Mouse (Mus musculus) cerebellum, postnatal 25 days (tissue): ENCODE results near the gene Zfp654.
A peak's percentile ranks its signal among the peaks of the same experiment; 100 is the strongest.

Experiments
- DNase-seq, 2 experiments: peaks; one replicate each; pipeline ENCODE4 v3.0.0; 2021; ENCODE audit warnings: mixed read lengths in 2 of 2

The Zfp654 gene

DNA sequence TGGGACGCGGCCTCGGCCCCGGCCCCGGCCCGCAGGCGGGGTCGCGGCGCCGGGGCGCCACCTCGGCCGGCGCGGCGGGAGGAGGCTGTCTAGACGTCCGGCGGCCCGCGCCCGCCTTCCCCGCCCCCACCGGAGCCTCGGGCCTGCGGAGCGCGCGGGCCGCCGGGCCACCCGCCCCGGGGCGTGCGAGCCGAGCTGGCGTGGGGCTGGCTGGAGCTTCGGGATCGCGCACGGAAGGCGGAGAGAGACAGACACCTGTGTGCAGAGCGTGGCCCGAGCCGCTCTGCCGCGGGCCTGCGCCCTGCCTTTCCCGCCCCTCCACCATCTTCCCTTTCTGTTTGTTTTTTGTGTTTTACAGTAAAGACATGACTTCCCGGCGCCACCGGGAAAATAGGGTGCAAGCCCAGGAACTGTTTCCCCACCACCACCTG is 1.0 kb upstream of the Zfp654 start:
- DNase-seq, result peak; percentile 73 to 82

DNA sequence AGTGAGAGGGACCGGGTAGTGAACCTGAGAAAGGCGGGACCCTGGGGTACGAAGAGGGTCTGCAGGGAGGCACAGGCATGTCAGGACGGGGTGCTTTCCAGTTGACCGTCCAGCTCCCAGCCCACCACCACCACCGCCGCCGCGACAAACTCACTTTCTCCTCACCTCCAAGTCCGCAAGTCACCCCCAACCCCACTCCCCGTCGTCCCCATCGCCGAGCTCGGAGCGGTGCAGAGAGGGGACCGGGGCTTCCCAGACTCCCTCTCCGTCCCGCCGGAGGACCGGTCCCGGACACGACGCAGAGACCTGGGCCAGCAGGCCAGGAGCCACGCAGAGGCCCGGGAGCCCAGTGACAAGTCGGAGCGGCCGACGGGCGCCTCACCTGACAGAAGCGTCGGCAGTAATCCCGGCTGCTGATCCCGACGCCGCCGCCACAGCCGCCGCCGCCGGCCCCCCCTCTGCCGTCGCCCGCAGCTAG is 328 bp downstream of the Zfp654 start:
- DNase-seq, result no peak

DNA sequence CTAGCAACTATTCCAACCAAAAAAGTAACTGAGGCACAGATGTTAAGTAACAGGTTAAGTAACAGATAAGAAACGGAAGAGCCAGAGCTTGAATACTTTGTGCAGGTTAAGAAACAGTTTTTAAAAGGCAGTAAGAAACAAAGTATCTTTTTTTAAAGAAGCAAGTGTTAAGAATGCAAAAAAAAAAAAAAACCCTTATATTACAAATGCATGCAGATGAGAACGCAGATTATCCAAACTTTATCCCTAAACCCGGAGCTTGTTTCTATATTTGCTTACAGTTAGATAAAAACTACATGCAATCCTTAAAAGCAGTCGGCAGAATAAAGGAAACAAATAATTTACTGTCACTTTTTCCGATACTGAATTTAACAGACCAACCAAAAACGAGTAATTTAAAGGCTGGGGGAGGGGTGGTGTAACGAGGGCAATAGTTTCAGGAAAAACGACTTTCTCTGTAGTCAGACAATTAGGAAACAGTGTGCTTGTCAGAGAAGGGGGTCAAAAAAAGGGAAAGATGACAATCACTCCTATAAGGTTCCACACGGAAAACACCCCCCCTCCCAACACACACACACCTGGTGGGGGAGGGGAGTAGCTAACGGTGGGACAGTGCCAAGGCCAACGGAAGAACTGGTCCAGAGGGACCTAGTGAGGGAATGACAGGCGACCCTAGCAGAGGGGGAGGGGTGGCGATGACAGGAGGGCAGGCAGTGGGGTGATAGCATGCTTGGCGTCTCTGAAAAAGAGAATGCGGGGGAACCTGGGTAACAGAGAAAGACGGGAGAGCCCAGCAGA is 966 bp downstream of the Zfp654 start:
- peak in 1 of 2 experiments; percentile 71 for DNase-seq

DNA sequence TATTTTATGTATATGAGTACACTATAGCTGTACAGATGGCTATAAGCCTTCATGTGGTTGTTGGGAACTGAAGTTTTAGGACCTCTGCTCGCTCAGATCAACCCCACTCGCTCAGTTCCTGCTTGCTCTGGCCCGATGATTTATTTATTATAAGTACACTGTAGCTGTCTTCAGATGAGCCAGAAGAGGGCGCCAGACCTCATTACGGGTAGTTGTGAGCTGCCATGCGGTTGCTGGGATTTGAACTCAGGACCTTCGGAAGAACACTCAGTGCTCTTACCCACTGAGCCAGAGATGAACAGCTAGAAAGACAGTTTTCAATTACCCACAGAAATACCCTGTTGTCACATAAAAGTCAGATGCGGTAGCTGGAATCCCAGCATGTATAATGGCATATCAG is 5.5 kb downstream of the Zfp654 start:
- peak in 1 of 2 experiments; percentile 11 for DNase-seq

DNA sequence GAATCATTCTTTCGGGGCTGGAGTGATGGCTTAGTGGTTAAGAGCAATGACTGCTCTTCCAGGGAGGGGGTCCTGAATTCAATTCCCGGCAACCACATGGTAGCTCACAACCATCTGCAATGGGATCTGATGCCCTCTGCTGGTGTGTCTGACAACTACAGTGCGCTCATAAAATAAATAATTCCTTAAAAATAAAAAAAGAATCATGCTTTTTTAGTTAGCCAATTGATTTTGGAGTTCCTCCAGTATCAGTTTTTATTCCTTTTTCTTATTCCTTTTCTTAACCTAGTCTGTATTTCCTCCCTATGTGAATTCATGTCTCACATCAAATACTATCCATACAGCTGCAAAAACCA is 9.1 kb downstream of the Zfp654 start:
- no peak for DNase-seq

DNA sequence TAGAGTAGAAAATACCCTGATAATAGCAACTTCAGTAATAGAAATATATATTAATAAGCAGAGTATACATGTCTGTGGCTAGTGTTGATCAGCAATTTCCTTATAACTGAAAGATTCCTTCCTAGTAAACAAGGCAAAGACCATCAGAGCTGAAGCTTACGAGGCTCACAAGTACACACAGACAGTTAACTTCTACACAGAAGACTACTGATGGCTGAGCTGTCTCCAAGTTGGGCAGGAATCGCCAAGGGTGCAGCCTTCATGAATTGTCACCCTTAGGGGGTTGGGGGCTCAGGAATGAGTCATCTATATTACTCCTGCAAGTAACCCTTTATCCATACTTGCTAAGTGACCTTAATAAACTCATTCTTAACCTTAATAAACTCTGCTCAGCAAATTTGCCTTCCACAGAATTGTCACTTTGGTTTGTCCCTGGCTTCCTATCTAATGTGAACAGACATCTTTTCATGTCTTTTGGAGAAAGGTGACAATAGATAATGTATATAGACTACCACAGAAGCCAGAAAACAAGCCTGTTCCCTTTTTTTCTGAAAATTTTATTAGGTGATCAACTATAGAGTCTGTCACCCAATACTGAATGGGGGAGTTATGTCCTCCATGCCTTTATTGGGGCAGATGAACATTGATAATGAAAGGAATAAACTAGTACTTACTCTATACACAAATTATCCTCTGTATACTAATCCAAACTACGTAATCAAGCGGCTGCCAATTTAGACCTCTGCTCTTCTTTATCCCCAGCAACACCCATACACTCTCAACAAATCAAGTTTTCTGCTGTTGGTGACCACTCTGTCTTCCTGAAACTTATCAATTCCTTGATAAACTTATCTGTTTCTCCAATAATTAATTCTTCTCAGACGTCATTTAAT is 9.7 kb downstream of the Zfp654 start:
- DNase-seq, result no peak

DNA sequence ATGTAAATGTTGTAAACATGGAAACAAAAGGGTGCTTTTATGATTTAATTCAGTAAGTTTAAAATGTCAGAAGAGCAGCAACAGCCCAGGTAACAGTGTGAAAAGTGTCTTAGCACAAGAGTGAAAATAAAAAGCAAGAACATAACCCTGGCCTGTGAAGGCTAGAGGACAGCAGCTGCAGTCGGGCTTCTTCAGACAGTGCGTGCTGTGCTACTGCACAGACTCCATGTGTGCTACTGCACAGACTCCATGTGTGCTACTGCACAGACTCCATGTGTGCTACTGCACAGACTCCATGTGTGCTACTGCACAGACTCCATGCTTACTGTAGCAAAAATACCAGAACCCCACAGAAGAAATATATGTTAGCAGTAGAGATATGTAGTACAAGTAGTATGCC is 14.7 kb downstream of the Zfp654 start:
- peak in 1 of 2 experiments; percentile 10 for DNase-seq

DNA sequence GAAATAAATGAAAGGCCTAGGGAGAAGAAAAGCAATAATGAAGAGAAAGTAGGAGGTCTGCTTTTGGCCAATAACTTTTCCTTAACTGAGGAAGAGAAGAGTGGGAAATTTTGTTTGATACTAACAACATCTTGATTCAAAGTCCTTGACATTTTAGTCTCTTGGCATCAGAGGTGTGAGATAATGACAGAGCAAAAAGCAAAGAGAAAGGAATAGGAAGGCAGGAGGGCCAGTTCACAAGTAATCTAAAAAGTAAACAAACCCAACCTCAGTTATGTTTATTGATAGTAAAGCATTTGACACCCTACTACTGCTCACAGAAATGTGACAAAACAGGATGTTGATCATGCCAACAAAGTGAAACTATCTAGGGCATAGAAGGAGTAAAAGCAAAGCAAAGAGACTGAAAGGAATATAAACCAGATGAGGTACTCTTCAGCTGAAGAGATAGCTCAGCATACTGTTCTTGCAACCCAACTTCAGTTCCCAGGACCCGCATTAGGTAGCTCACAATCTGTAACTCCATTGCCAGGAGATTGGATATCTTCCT is 15.4 kb downstream of the Zfp654 start:
- DNase-seq, result no peak

DNA sequence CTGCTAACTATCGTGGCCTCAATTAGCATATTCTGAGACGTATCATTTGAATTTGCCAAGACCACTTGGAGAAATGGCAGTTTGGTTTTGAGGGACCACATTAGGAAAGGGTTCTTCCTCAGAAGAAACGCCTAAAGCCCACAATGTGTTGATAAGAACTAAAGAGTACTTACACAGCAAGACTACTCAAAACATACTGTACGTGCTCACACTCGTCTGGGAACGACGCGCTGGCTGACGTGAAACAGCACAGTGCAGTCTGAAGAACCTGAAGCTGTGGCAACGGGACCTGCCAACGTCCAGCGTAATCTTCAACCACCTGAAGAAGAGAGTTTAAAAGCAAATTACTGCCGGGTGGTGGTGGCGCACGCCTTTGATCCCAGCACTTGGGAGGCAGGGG is 21.2 kb downstream of the Zfp654 start:
- no peak for DNase-seq

DNA sequence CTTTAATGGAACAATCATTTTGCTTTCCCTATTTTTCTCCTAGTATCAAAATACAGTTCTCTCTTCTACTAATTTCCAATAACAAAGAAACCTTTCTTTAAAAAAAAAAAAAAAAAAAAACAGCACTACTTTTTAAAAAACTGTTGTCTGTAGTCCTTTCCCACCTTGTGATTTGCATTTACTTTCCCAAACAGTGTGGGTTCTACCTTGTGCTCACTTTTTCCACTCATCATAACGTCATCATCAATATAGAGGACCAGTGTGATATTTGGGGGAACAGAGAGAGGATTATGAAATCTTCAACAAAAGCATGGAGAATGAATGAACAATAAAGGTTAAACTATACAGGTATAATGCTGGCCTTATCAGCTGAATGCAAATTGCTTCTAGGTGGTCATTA is 27.0 kb downstream of the Zfp654 start:
- DNase-seq, result no peak

DNA sequence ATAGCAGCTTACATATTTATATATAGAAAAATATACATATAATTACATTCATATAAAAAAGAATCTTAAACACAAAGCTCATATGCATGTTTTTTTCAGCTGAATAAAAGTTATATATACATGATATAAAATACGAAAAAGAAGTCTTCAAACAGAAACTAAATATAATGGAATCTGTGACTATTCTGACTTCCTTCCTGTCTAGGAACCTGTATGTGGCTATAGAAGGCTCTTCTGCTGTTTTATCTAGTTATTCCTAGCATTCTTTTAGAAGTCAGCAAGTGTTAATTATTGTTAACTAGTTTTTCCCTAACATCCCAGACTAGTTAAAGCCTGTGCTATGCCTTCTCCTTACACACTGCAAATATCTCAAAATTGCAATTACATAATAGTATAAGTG is 27.6 kb downstream of the Zfp654 start:
- no peak for DNase-seq

DNA sequence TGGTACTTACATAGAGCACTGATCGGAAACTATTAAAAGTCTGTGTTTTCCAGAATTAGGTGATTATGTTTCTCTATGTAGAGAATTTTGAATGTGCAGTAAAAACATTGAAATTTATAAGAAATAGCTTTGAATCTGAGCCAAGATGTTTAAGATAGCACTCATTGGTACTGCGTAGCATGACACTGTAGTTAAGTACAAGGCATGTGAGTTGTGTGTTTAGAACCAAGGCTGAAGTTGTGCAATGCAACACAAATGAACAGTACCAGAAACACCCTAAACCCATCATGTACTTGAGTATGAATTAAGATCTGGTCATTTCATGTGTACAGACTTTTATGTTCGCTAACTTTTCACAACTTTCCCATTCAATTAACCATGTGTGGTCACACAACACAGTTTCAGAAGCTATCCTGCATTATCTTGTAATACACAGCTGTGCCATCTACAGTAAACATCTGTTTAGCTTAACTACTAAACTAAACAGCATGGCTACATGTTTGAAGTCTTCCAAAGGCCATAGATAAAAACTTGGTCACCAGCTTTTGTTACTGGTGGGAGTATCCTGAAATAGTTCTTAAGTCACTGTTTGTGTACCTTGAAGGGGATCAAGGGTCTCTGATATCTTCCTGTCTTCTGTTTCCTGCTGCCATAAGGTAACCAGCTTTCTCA is 34.2 kb downstream of the Zfp654 start:
- DNase-seq, result no peak

DNA sequence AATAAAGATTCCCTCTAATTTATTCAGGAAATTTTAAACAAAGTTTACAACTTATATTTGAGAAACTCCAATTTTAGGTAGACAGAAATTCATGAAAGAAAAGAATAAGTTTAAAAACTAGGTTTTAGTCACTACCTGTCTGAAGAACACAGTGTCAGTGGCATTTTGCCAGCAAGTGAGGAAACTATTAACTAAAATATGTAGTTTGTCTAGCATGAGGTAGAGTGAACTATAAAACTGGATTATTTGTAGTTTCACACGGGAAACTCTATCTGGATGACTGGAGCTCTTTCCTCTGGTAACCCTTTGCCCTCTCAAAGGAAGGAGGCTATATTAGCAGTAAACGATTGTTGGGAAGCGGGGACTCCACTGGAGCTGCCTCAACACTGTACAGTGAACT is 48.4 kb downstream of the Zfp654 start:
- DNase-seq, result no peak

DNA sequence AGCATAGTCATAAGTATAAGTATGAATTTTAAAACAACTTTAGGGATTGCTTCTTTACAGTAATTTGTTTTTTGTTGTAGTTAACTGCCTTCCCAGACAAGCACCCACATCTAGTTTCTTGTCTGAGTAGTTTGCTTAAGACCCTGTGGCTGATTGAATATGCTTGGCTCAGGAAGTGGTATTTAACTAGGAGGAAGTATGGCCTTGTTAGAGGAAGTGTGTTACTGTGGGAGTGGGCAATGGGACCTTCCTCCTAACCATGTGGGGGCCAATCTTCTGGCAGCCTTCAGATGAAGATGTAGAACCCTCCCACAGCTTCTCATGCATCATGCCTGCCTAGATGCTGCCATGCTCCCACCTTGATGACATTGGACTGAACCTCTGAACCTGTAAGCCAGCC is 49.8 kb downstream of the Zfp654 start:
- DNase-seq, result no peak

DNA sequence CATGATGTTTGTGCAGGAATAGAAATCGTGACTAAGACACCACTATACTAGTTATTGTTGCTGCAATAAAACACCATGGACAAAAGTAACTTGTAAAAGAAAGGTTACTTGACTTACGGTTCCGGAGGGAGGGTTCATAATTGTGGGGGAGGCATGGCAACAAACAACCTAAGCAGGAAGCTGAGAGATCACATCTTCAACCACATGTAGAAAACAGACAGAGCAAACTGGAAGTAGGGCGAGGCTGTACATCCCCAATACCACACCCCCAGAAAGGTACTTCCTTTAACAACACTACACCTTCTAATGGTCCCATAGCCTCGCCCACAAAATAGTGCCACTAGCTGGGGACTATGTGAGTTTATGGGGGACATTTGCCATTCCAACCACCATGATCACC is 51.1 kb downstream of the Zfp654 start:
- DNase-seq, result no peak

DNA sequence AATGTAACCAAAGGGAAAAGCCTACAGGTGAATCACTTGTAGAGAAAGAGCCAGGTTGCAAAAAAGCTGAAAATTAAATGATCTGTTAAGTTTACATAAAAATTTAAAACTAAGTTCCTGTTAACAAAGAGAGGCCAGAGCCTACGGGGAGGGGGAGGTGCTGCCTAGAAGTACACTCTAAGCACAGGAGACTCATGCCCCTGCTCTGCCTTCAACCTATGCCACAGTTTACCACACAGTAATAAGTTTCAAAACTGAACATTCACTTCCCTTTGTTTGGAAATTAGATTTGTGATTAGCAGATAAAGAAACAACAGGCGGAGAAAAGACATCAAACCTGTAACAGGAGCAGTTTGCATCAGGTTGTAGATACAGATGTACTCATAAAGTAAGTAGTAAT is 56.6 kb downstream of the Zfp654 start:
- DNase-seq, result no peak

DNA sequence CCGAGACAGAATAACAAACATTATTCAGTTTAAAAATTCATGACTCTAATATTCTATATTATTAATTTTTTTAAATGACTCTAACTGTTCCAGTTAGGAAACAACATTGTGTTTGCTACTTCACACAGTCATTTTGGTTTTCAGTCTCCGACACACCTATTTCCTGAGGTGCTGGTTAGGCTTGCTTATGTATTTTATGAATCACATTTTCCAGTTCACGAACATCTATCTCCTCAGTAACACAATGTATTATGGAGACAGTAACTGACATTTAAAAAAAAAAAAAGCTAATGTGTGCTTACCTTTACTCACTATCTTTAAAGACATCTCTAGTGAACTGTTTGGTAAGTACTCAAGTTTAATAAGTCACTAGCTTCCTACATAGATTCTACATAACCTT is 61.7 kb downstream of the Zfp654 start:
- no peak for DNase-seq

DNA sequence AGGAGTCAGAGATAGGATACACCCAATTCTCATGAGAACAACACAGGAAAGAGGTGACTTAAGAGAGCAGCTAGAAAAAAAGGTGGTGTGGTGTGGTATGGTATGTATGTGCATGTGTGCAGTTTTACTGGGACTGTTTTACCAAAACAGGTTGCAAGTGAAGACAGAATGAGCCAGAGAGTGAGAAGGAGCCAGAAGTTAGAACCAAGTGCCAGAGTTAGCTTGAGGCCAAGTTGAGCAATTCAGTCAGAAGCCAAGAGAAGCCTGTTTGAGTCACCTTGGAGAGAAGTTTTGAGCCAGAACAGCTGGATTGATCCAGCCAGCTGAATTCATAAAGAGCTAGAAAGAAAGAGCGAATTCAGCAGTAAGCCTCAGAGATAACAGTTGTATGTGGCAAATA is 75.9 kb downstream of the Zfp654 start:
- DNase-seq, result no peak

DNA sequence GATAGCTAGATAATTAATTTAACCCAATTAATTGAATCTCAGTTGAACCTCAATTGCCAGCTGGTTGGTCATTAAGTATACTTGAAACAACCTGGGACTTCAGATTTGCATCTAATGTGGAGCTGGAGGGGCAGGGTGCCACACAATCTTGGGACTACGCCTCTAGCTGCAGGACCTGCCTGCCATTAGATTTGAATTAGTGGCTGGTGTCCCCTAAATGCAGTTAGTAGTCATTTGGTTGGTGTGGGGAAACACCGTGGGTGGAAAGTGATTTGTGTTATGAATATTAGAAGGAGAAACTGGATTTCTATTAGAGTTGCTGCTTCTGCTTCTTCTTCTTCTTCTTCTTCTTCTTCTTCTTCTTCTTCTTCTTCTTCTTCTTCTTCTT is 80.0 kb downstream of the Zfp654 start:
- DNase-seq, result peak in 1 of 2 experiments; percentile 19

DNA sequence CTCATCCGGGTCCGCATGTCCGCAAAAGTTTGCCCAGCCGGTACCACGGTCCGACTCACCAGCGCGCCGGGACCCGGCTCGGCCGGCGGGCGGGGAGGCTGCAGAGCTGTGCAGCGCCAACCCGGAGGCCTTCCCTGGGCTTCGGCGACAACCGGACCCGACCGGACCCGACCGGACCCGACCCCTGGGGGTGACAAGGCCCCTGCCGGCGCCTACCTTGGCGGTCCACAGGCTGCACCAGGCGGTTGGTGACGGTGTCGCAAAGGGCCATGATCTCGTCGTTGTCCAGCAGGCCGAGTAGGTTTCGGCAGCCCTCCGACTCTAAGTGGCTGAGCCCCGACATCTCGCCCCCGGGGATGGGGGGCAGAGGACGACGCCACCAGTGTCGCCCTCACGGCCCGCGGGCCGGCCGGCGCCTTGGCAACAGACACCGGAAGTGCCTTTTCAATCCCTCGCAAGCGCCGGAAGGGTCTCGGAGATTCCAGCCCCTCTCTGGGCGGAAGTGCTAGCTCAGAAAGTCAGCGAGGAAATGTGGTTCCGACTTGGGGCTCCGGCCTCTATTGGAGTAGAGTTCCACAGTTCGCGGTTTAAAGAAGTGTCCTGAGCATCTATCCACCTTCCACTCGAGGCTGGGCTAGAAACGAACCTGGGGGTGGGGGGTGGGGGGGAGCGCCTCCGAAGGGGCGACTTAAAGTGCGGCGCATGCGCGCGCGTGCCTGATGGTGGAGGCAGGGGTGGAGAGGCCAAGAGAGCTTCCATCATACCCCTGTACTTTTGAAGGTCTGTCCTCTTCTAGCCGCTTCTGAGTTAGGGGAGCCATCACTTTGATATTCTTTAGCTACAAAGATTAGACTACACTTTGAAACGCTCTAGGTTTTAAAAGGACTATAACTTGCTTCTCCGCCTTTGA is 80.7 kb downstream of the Zfp654 start, which contains the start of gene 4930453N24Rik:
TSS of gene 4930453N24Rik (minus strand) at position 641 of the 910 bp plus-strand sequence.
- DNase-seq, result peak; percentile 89 to 93

DNA sequence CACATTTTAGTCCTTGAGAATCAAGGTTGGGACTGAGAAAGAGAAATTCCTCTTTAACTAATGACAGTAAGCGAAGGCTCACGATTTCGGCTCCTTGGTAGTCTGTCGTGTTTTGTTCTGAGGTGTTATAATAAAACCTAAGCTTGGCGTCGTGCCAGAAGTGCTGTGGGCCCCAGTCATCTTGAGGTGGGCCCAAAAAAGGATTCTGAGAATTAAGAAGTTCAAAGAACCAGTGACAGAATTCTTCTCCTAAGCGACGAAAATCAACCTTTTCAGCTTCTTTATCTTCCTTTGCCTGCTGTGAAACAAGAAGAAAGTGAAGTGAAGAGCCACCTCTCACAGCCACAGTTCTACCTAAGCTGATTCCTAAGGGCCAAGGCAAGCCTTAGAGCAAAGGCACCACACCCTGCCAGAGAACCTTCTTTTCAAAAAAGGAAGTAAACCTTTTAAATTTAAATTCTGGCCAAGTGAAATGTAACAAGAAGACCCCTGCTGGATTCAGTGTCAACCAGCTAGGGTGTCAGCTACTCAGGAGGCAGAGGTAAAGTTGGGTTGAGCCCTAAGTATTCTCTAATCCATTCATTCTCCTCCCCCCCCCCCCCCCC is 84.7 kb downstream of the Zfp654 start:
- peak in 1 of 2 experiments; percentile 15 for DNase-seq
